Mouse (Mus musculus) ovary, postnatal 36 days (tissue): ENCODE measurements around the gene Clic5.

Experiments
- DNase-seq: peaks from one replicate; pipeline ENCODE4 v3.0.0; 2022; ENCODE audit warnings: low spot score, mixed read lengths

Gene Clic5

DNA sequence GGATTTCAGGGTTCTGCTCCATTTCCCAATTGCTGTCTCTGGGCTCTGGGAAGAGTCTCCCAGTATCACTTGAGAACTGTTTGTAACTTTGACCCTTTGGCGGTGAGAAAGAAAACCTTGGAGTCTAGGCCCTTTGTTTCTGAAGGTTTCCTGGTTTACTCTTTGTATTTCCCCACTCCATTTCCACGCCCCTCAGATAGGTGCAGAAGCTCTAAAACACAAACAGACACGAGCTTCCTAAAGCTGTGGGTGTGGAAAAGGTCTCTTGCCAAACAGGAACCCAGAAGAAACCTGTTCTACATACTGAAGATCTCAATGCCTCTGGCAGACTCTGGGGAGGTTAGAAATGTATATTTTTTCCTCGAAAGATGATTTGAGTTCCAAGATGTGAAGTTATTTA is 10.8 kb downstream of the Clic5 start:
- DNase-seq = no peak

DNA sequence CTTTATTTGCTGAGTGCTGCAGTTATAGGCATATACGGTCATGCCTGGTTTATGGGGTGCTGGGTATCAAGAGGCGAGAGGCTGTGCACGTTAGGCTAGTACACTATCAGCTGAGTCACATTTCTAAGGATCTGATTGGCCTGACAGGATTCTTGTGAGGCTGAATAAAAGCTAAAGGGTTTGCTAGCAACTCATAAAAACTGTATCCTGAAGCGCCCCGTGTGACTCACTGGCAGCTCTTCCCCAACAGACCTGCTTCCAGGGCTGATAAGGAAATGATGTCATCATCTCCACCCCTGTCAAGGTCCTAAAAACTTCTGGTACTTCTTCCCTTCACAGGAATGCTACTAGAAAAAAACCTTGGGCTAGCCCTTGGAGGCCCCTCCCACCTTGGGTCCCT is 14.6 kb downstream of the Clic5 start:
- no peak for DNase-seq

DNA sequence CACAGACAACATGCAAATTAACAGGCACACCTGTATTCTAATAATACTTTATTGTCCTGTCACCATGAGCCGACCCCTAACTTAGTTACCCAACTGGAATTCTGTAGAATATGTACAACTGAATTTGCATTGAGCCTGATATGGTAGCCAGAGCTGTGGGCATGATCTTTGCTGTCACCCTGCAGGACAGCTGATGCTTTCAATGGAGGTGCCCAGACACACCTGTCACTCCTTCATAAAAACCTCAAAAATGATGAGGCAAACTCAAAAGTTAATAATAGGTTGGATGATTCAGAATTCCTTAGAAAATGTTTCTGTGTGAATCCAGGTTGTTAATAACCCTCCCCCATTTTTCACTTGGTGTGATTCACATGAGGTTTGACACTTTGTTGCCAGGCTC is 16.4 kb downstream of the Clic5 start:
- no peak for DNase-seq

DNA sequence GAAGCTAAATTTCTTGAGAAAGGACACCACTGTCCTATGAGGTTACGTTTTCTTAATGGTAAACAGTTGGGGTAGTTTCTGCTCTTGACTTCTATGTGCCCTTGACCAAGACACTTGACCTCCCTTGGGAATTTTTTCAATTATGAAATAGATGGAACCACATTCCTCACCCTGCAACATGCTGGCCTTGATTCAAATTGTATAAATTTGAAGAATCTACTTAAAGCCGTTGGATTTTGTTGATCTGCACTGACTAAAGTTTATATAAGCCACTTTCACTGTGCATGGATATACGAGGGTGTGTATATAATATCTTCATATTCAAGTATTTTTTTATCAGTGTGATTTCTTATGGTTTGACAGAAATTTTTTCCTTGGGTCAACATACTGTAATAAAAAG is 17.2 kb downstream of the Clic5 start:
- no peak for DNase-seq

DNA sequence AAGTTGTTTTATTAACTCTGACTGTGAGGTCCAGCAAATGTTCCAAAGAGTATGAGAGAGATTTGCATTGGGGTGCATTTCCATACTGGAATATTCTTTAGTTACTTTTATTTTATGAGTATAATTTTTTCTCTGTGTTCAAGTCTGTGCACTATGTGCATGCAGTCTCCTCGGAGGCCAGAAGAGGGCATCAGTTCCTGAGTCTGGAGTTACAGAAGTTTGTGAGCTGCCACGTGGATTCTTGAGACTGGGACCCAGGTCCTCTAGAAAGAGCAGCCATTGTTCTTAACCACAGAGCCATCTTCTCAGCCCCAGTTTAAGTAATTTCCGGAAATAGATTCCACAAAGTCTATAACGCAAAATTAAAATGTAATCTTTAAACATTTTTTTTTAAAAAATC is 20.5 kb downstream of the Clic5 start:
- no peak for DNase-seq

DNA sequence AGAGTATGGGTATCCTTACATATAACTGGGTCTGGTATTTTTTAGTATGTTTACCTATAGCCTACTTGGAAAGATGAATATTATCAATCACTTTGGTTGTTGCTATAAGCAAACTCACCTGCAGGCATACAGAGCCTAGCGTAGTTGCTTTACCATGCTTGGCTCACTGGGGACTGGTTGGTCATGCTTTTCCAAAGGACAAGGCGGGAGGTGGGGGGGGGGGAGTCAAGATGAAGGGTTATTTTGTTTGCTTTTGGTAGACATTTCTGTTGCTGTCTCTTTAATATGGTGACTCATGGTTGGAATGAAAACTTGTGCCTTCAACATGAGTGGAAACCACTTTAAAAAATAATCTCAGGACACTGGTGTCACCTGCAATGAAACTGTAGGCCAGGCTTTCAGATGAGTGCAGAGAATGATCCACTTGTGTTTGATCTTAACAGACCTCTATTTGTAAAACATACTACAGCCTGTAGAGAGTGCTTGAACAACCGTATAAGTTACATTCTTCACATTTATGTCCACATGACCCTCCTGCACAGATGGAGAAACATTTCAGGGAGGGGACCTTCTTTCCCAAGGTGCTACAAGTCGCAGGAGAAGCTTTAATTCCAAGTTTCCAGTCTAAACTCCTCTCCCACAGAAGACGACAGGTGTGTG is 24.7 kb downstream of the Clic5 start:
- no peak for DNase-seq

DNA sequence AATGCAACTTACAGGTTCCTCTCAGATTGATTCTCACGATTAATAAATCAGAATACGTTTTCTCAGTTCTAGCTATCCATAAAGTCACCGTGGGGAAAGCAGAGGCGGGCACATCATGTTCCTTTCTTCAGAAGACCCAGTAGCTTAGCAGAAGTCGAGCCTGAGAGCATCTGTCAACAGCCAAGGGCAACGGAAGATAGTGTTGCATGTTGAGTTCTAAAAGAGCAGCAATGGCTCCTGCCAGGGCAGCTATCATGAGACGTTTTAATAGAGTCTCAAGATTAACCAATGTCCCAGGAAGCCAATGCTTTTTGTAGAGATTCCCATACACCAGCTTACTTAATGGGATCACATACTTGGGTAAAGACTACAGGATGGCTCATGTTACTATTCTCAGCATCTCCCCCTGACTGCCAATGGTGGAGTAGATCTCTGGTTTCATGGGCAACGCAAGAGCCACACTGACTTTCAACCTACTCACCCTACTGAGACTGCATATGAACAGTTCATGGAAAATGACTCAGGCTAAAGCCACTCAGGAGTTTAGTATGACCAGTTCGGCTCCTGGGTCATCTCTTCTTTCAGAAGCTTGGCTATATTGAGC is 26.9 kb downstream of the Clic5 start:
- no peak for DNase-seq

DNA sequence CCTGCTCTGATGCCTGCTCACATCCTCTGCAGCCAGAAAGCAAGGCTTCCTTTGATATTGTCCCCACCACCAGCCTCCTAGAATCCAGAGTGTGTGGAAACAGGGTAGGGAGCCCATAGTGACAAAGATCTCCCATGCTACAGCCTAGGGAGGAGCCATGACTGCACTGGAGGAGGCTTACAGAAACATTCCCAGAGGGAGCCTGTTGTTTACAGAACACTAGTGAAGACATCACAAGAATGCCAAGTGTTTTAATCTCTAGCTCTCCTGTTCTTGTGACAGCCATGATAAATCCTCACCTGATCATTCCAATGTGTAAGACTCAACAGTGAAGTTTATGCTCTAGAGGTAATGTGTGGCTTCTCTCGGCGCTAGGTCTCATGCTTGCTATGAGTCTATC is 28.8 kb downstream of the Clic5 start:
- DNase-seq = no peak

DNA sequence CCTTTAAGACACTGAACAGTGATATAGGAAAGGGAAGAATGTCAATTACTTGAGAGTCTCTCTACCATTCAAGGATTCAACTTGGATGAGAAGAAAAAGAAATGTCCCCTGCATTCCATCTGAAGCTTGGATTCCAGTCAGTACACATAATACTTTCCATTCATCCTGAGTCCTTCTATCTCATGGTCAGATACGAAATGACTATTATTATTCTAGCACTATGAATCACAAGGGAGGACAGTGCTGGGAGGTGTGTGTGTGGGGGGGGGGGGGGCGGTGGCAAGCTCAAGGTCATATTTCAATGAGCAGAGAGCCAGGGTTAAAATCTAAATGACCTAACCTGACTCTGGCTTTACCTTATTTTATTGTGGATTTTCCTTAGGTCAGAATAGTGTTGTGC is 31.6 kb downstream of the Clic5 start:
- DNase-seq = no peak

DNA sequence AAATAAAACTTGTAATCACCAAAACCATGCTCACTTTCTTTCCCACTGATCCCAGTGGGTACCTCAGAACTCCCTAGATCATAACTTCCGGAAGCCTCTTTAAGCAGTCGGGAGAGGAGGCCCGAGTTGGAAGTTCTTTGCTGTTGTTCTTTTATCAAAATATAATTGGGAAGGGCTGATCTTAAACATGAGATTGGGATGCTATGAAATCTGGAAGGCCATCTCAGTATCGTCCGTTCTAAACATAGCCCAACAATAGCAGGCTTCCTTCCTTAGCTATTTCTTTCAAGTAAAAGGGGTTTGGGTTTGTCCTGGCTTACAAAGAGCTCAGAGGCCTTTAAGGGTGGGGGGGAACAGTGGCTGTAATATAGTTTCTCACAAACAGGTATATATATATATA is 40.0 kb downstream of the Clic5 start:
- no peak for DNase-seq

DNA sequence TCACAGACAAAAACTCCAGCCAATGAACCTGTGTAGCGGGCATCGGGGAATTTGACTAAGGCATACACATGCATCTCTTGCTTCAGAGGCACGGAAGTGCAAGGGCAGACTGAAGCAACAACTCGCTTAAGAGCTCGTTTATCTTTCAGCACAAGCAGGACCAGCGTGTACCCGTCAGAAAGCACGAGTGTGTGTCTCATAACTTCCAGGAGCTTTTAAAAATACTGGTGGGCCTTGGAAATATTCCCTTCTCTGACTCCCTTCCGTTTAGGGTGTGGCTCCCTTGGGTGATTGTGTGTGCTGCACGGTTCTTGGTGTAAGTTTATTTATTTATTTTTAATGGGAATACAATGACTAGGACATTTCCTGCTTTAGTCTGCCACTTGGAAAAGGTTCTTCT is 41.7 kb downstream of the Clic5 start:
- no peak for DNase-seq

DNA sequence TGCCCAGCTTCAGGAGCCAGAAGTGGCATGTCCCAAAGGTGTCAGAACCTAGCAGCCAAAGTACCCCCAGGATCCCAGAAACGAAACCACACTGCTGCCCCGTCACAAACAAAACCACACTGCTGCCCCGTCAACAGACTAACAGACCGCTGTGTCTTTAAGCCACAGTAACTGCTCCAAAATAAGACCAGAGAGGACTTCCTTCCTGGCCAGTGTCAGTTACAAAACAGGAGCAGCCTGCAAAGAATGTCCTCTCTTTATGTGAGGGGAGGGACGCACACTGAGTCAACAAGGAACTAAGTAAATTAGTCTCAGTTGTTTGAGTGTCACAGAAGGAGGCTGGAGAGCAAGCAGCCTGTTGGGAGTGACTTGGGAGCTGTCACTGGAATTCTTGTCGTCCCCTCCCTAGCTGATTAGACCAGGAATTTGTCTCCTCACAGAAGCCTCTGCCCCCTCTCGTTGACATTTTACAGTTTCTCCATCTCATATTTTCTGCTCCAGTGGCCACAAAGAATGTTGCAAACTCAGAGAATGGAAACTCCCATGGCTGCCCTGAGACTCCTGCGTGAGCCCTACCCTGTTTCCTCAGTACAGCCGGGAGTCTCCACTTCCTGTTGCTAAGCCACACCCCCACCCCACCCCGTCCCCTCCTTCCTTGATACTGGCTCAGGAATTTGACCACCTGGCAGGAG is 50.8 kb downstream of the Clic5 start:
- DNase-seq = peak; percentile 22

DNA sequence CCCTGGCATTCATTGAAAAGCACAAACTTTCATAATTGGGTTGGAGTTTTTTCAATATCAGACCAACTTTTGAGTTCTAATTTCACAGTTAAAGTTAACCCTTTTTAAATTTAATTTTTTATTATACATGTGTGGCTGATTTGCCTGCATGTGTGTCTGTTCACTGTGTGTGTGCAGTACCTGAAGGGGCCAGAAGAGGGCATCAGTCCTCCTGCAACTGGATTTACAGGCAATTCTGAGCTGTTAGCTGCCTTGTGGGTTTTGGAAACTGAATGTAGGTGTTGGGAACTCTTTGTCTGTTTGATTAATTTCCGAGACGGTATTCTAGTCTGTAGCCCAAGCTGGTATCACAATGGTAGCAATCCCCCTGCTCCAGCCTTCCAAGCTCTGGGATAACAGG is 52.4 kb downstream of the Clic5 start:
- no peak for DNase-seq

DNA sequence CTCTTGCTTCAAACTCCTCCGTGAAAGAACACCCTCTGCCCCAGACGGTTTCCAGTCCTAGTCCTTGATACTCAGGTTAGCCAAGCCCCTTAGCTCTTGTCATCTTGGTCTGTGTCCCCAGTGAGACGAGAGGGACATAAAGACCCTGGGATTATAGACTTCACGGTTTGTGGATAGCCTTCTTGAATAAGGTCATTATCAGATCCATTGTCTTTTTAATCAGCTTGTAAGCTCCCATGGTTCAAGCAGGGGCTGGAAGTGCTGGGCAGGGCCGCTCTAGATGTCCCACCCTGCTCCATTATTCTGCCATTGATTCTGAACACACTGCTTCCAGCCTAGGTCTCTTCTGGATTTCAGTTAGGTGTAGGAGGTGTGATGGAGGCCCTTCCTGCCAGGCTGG is 55.7 kb downstream of the Clic5 start:
- DNase-seq = no peak

DNA sequence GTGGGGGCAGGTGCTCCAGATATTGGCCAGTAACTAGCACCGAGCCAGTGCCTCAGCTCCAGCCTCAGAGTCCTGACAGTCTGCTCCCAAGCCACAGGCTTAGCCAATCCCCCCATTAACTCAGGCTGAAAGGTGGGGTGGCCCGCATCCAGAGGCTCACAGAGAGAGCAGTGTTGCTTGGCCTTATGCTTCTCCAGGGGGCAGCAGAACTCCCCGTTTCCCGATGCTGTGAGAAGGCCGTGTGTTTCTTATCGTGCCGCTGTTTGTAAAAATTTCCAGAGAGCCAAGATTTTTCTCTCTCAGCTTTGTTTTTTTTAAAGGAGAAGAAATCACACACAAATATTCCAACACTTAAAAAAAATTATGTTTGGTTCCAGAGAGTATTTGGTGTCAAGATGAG is 56.2 kb downstream of the Clic5 start:
- DNase-seq = no peak

DNA sequence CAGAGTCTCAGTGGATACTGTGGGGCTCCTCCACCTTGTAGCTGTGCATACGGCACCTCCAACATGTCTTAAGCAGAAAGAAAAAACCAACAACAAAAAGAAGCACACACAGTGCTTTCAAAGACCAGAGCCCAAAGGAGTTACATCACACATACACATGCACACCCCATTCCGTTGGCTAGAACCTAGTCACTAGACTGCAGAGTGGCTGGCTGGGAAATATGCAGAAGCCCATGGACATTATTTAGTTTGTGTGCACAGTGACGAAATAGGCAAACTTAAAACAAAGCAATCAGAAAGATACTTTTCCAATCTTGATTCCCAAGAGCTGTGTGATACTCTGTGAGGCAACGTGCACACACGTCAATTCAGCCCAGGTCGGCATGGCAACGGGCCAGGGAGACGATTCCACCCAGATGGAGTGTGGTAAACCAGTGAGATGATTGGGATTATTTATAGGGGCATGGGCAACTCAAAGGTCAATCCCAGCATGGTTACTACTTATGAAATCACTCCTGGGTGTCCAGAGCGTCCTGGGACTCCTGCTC is 57.8 kb downstream of the Clic5 start:
- no peak for DNase-seq

DNA sequence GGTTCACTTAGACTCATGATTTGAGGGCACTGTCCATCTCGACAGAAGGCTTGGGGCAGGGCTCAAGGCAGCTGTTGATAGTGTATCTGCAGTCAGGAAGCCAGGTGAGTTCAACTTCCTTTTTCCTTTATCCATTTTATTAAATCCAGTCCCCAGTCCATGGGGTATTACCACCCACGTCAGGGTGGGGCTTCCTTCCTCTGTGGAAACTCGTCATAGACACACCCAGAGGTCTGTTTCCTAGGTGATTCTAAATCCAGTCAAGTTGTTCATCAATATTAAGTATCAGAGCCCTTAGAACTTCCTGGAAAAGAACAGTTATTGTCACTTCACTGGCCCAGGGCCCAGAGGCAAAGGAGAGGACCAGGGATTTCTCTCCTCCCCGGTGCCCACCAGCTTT is 61.2 kb downstream of the Clic5 start:
- no peak for DNase-seq

DNA sequence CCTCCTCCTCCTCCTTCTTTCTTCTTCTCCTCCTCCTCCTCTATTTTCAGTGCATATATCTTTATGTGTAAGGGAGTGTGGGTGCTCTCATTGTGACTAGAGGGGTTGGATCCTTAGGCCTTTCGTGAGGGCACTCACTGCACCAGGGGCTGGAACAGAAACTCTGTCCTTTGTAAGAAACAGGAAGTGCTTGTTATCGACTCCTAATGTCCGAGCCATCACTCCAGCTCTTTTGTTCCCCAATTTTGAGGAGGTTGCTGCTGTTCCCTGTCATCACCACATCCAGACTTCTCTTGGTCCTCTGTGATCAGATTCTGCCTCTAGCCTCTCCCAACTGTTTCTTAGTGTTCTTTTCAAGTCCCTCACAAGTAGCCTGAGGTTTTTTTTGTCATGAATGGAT is 64.3 kb downstream of the Clic5 start:
- DNase-seq = no peak

DNA sequence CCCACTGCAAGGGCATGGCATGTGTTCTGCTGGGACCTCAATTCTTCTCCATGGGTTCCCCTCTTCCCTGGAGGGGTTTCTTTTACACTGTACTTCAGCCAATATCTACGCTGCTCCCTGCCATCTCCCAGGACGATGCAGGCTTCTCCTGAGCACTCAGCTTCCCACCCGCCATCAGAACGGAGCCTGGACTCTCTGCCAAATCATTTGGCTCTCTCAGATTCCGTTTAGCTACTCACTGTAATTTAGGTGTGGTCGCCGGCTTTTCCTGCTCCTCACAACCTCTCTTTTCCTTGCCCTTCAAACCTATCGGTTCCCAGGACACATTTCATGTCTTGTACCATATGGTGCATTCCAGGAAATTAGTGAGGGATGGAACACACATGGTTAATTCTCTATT is 66.3 kb downstream of the Clic5 start:
- DNase-seq = no peak

DNA sequence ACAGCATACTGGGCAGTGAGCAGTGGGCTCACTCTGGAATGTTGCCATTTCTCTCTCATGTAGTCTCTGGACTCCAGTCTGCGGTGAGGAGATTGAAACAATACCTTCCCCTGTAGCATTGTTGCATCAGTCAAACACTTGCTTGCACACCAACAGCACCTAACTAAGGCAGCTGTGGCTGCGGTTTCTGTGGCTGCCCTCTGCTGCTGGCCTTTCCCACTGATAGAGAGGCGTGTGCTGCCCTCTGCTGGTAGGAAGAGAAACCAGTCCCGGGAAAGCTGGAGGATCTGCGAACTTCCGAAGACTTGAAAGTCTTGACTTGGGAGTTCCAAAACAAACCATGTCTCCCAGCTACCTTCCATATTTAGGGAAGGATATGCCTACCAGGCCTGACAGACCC is 68.2 kb downstream of the Clic5 start:
- DNase-seq = peak; percentile 67

DNA sequence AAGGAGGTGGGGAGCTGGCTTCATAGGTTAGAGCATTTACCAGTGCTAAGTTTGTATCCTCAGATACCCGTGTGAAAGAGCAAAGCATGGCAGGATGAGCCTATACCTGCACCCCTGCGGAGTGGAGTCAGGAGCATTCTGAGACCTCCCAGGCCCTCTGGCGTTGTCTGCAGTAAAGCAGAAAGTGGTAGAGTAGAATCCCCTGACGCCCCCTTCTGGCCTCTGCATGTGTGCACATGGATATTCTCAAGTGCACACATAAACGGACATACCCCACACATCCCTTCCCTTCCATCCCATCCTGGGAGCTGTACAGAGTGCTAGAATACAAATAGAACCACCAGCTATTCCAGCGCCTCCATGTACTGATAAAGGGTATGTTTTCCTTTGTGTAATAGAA is 70.9 kb downstream of the Clic5 start:
- no peak for DNase-seq

DNA sequence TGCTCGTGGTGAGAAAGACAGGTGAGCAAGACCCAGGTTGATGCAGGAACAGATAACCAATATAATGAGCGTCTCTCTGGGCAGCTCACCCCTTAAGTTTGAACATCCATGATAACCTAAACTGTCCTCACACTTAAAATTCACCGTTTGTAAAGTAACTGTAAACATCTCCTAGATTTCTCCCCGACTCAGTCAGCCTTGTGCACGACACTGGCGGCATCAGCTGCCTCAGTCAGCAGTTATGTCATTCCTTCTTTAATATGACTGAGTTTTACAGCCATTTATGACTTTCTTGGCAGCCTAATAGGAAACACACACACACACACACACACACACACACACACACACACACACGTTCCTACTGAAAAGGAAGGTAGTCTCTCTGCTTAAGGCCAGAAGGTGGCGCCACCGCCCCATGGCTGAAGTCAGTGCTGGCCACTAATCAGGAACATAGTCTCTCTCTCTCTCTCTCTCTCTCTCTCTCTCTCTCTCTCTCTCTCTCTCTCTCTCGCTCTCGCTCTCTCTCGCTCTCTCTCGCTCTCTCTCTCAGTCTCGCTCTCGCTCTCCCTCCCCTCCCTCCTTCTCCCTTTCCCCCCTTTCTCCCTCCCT is 73.3 kb downstream of the Clic5 start:
- DNase-seq = peak; percentile 43

DNA sequence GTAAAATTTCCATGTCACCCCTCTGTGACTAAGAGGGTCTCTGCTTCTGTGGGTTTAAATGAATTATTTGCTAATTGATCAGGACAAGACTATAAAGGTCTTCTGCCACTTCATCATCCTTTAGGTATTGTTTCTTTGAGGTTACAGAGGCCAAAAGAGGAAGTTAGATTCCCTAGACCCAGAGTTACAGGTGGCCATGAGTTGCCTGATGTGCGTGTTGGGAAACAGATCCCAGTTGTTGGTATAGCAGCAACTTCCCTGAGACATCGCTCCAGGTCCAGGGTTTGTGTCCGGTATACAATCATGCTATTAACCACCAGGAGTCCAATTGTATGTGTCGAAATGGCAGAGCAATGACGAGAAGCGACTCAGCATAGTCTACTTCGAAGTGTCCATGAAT is 81.7 kb downstream of the Clic5 start:
- no peak for DNase-seq
